Mouse (Mus musculus) retina, postnatal 7 days (tissue): Measurements from ENCODE around the gene Olfr420.
A peak's percentile ranks its signal among the peaks of the same experiment; 100 is the strongest.

Experiments used
- DNase-seq: peaks from one replicate; pipeline ENCODE4 v3.0.0-alpha.2; 2012; ENCODE audit warnings: low read depth, low spot score

The Olfr420 gene

DNA sequence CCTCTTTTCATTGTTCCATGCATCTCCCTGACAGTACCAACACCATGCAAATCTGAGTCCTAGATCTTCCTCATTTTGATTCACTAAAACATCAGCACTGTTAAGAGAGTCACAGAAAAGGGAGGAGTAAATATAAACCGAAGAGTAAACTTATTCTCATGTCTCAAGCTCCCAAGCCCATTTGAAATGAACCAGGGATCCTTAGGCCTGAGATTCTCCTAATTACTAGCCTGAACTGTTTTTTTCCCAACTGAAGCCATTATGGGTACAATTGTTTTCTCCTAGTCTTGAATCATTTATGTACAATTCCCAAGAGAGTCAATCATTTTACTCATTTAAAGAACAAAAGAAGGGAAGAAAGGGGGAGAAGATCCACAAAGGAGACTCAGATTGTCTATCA lies at the start of gene Olfr420:
Gene Olfr420, plus strand, starts transcription at position 301 of the 400 bp plus-strand sequence.
- no peak for DNase-seq

DNA sequence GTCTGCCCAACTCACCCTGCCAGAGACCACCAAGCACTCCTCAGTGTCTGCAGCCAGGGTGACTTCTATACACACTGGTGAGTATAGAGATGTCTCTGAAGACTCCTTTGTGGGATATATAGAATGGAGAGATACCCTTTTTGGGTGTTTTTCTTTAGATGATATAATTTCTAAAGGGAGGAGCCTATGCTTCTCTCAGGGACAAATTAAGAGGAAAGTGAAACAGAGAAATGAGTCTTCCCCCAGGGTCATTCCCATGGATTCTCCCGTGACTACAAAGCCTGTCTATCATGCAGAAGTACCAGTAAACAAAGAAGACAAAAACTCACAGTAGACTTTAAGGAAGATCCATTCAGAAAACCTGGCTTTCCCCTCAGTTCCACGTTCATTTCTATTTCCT lies 34.4 kb upstream of the Olfr420 start, which contains the start of gene Olfr231:
Gene Olfr231, minus strand, starts transcription at position 101 of the 400 bp plus-strand sequence.
- no peak for DNase-seq

DNA sequence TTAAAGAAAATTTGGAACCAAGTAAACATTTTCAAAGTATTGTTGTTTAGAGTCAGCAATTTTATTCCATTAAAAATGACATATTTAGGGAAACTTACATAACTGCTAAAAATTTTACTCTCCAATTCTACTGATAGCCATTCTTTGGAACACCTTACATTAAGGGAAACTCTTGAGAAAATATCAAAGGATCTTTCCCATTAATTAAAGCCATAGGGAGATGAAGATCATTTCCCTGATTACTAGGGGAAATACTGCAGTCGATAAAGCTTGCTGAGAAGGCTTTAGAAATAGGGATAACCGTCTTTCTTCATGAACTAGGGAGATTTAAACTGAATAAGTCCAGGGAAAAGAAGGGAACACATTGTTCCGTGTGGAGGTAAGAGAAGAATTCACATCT lies 24.2 kb upstream of the Olfr420 start, which contains the start of gene Olfr424:
Gene Olfr424, plus strand, starts transcription at position 301 of the 400 bp plus-strand sequence.
- DNase-seq: no peak

DNA sequence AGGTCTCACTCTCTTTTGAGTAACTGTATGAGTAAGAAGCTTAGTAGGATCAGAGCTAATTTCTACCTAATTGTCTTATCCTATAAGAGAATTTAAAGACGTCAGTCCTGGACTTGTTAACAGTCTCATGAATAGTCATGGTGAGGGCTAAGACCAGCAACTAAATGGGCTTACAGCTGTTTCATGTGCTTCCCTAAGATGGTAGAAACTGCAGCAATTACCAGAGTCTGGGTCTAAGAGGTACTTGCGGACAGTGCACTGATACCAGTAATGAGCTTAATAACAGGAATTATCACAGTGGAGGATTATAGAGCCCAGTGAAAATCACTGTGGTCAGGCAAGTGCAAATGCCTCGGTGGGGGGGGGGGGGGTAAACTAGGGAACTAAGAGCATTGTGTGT lies 23.4 kb upstream of the Olfr420 start:
- peak; percentile 14 for DNase-seq

DNA sequence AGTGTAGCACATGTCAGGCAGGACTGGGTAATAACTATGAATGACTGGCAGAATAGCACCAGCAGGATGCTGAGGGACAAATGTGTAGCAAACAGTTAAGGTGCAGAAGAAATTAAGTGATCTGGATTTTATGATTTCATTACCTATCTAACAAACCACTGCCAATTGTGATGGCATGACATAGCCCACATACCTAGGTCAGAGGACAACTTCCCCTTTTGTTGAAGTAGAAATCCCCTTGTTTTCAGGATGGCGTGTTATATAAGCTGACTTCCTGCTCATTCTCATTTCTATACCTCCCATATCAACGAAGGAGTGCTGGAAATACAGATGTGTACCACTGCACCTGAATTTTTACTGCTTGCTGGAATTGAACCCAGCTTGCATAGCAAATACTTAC lies 14.0 kb upstream of the Olfr420 start:
- DNase-seq: no peak

DNA sequence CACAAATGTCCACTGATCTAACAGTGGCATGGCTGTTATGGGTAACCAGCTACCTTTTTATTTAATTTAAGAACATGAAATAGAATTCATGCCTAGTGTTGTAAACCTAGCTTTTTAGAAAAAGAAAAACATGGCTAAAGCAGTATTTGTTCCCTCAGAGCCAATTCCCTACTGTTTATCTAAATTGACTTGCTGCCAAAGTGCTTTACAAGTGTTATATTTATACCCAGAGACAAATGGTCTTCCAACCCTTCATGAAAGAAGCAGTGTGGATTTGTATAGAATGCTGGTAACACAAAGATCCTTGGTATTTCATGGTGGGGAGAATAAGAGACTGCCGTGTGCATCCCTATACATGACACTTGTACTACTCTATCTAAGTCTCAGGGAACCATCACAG lies 8.7 kb upstream of the Olfr420 start:
- no peak for DNase-seq

DNA sequence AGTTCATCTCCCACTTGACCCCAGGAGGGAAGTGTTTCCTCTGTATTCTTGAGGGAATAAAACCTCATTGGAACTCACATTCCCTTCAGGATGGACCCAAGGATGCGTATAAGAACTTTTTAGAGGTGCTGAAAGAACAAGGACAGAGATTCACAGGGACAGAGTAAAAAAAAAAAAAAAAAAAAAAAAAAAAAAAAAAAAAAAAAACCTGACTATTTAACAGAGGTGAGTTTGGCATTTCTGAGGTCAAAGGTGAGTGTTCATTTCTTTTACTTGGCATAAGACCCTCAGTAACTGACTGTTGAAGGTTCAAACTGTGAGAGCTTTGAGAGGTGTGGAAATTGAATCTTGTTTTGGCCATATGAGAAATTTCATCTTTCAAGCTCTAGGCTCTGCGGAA lies 6.1 kb upstream of the Olfr420 start:
- no peak for DNase-seq

DNA sequence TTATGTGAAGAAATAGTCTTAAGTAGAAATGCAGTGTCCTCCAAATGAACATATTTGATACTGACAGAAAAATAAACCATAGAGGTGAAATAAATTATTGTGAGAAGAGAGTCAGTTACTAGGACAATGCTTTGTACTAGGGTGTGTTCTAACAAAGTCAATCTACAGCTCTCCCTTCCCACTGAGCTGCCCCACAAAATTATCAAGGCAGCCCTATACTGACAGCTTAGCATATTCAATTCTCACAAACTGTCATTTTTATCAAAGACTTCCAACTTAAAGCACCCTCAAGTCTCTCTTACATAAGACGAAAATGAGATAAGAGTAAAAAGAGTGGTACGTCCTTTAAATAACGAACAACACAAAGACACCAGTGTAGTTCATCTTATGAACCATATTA lies 2.2 kb downstream of the Olfr420 start:
- DNase-seq: no peak

DNA sequence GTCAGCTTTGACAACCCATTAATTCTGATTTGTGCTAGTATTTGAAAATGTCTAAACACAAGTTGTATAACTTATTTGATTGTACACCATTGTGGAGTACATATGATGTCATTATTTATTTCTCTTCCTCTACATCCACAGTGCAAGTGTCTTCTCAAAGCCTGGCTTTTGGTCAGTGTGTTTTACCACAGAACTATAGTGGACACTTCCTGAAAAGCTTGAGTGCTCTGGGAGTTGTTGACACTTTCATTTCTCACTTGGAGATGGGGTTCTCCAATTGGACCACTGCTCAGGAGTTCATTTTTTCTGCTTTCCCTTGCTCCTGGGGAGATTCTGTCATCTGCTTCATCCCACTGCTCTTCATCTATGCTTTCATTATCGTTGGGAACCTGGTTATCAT lies 3.1 kb downstream of the Olfr420 start:
- no peak for DNase-seq

DNA sequence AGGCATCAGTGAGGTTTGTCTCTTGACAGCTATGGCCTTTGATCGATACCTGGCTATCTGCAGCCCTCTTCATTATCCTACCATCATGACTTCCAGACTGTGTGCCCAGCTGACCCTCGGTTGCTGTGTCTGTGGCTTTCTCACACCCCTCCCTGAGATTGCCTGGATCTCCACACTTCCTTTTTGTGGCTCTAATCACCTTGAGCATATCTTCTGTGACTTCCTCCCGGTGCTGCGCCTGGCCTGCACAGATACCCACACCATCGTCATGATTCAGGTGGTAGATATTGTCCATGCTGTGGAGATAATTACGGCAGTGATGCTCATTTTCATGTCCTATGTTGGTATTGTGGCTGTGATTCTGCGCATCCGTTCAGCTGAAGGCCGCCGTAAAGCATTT lies 3.7 kb downstream of the Olfr420 start:
- no peak for DNase-seq

DNA sequence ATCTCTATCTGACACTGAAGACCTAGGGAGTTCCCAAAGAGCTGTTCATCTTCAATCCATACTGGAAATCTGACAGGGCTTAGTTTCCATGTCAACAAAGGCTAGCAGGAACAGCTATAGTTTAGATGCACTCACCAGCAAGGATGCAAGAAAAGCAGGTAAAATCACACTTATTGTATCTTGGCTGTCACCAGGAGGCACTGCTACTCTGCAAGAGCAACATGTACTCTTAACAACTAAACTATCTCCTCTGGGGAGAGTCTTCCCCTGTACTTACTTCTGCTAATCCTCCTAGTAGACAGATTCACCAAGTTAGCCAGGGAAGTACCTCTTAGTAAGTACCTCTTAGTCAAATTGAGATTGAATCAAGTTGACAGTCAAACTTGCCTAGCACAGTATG lies 13.6 kb downstream of the Olfr420 start:
- DNase-seq: no peak

DNA sequence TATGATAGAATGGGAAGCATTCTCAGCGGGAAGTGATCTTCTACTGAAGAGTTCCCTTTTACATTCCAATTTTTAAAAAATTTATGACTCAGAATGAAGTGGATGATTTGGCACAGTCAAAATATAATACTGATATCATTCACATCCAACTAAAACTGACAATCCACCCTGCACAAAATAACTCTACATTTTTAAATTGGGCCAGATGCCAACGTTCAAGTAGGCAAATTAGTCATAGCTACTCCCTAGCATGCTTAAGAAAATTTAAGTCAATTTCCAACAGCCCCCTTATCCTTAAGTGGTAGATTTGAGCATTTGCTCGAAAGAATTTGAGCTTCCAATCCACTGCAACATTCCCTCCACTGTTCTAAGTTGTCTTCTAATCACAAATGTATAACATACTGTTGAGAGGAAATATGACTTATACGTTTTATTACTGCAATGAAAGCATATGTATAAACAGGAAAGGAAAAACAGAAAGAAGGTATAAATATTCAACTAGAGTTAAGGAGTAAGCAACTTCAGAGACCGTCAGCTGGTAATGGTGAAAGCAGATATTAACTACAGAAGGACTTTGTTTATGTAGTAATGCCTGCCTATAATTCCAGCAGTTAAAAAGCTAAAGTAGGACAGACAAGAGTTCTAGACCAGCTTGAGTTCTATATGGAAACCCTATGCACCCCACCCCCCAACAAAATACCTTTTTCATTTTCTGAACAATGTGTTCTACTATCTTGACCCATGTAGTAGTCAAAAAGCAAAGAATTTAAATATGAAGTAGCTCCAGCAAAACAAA lies 15.5 kb downstream of the Olfr420 start:
- no peak for DNase-seq

DNA sequence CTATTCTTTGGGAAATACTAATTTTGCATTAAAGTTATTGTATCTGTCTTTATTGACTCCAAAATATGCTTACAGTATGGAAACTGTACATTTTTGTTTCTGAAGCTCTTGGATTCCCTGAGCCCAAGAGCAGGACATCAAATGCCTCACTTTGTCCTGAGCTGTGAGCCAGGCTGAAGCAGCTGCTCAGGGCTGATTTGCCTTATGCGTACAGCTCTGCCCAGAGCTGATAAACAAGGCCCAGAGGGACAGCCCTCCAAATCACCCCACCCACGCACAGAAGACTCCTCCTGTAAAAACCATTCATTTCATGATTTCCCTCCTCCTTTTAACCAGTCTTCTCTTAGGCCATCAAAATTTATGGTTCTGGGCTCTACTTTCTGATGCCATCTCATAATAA lies 16.1 kb downstream of the Olfr420 start:
- DNase-seq: no peak

DNA sequence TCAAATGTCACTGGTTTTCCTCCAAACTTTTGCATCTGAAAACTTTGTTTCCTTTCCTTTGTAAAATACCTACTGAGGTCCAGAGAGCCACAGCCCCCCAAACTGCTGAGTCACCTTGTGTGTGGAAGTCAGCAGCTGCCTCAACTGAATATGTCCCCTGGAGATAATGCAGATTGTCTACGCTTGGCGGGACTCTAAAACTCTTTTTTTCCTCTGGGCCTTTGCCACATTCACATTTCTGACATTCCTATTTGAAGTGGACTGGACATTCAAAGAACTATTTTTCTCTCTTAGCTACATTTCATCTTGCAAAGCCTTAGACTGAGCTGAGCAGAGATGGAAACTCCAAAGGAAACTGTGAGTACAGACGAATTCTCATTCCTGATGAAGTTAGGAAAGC lies 17.2 kb downstream of the Olfr420 start, which contains the start of gene Spta1:
Gene Spta1, plus strand, starts transcription at position 172 of the 400 bp plus-strand sequence.
- DNase-seq: no peak

DNA sequence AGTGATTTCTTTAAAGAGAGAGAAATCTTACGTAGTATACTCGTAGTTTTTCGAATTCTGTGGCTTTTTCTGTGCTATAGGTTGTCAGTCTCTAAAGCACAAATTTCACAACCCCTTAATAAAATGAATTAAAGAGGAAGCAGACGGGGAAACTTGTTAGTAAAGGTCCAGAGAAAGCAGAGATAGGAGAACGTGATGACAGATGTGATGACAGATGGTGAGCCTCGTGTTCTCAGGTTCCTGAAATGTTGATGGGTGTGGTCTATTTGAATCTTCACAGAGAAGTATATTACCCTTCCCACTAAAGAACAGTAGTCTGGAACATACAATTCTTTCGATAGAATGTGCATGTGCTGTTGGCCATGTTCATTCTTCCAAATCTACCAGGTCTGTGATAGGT lies 49.3 kb downstream of the Olfr420 start:
- DNase-seq: no peak
